Mouse (Mus musculus): ENCODE measurements at regions not wholly inside any gene's neighbourhood (a gene's known extent, or its start where the extent isn't known, plus 50 kb on each side); places are given as distances from the start of the nearest gene placed in this dataset.
A peak's percentile ranks its signal among the peaks of the same experiment; 100 is the strongest.

DNA sequence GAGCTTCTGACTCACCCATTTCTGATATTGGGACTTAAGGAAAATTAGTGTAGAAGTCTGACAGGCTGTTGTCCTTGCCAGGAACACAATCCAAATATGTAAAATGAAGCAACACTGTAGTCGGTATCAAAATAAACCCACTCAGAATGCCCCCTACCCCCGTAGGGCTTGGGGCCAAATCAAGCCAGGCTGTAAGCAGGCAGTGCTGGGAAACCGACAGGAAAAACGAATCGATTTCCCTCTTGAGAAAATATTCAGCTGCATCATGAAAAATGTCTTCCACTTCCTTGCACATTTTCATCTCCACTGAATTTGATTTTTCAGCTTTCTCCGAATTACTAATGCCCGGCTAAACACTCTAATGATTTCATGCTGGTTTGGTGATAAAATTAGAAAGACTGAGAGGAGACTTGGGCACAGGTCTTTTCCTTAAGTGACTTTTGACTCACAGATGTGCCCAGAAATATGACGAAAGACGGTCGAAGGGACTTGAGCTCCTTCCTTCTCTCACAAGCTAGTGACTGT is 485.7 kb downstream of the Fat4 start:
- DNase-seq (ENCODE audit: low spot score) = no peak

GRCm38 (mm10) chr3:39375465-39375864 is 488.7 kb downstream of the Fat4 start:
- no peak for DNase-seq (ENCODE audit: low spot score)

DNA sequence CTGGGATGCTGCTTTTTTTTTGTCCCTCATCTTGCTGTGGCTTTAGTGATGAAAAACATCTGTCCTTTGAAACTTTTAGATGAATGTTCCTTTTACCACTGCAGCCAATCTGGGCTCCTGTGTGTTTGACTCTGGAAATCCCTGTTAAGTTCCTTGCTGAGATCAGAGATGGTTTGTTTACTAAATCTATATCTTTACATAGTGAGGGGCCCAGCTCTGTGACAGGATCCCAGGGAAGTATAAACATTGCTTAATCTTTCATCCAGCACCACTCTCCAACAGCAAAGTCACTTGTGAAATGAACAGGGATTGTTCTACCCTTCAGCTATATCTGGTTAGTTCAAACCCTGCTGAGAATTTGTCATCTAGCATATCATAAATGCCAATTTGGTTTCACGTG is 501.8 kb downstream of the Fat4 start:
- DNase-seq (ENCODE audit: low spot score) = no peak

GRCm38 (mm10) chr3:39390442-39390841 is 503.7 kb downstream of the Fat4 start:
- DNase-seq (ENCODE audit: low spot score) = no peak

DNA sequence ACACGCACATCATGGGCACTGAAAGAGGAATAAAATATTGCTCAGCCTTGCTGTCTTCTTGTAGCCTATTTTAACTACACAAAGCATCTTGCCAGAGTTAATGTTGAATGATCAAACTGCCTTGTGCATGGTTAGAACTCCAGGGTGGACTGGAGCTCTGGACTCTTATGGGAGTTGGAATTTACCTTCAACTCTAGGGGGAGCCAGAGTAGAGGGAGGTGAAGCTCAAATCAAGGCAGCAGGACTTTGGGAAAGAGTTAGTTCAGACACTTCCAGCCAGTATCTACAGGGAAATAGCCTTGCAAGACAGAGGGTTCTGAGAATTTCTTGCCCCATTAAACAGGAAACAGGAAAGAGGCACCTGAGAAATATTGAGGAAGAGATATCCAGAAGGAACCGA is 505.3 kb downstream of the Fat4 start:
- DNase-seq (ENCODE audit: low spot score) = no peak

GRCm38 (mm10) chr3:39396672-39397071 is 509.9 kb downstream of the Fat4 start:
- no peak for DNase-seq (ENCODE audit: low spot score)

- no peak for DNase-seq (ENCODE audit: low spot score)
These were observed 510.5 kb downstream of the Fat4 start for GRCm38 (mm10) chr3:39397255-39397654.

DNA sequence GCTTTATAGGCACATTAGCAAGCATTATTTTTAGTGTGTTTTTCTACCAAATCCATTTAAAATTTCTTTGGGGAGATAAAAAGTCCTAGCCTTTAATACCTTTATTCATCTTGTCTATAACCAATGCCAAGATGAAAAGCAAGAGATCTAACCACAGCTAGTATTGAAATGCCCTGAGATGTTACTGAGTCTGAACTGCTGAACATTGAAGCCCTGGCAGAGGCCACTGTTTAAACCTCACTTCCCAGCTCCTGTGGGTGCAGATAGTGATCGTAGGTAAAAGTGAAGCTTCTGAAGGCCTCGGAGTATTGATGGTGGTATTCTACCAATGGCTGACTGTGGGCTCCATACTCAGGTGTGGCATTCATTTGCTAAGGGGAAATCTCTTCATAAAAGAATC is 510.9 kb downstream of the Fat4 start:
- no peak for DNase-seq (ENCODE audit: low spot score)

DNA sequence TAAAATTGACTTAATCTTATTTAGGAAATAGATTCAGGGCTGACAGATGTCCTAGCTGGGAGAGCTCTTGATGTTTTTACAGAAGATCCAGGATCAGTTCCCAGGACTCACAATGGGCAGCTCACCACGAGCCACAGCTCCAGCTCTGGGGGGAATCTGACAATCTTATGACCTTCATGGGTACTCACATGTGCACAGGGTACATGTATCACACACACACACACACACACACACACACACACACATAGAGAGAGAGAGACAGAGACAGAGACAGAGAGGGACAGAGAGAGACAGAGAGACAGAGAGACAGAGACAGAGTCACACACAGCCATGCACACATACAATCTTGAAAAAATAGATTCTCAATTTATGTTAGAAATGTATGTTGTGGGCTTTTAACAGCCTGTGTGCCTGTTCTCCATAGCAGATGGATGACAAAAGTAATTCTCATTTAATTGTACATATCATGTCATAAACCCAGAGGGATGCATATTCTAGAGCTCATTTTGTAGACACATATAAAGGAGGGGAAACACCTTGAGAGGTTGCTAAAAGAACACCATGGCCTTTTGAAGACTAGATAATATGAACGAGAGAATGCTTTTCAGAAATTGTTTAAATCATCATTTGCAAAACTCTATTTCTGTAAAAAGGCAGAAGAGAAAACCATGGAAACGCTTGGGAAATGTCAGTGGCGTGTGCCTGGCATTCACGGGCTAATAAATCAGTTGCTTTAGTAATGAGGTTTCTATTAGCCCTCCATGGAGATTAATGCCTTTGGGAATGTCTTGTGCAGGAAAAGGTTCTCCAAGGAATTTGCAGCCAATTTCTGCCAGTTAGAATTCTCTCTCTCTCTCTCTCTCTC is 538.3 kb downstream of the Fat4 start:
- DNase-seq (ENCODE audit: low spot score) = no peak

DNA sequence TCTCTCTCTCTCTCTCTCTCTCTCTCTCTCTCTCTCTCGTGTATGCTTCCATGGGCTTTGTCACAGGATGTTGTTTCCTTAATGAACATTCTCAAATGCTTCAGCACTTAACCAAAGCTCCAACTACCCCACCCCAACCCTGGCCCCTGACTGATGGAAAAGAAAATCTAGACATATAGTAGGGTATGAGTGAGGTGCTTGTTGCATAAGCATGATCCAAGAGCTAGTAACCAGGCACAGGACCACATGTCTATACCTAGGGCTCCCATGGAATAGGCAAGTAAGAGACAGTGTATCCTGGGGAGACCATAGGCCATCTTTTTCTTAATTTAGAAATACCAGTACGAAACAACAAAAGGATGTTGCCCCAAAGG is 538.9 kb downstream of the Fat4 start:
- no peak for DNase-seq (ENCODE audit: low spot score)

DNA sequence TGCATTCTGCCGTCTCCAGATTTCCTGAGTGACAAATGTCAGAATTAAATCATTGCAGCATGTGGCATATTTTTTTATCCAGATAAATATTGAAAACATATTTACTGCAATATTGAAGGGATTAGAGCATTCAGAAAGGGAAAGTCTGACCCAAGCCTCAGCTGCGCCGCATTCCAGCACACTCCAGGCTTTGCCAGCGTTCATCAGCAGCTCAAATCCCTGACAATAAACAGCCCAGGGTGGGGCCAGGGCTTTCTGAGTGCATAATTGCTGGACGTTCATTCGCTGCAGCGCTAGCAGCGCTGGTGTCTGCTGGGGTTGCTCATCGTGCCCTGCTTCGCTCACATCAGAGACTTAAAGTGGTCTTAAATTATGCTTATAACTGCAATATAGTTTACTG is 556.6 kb downstream of the Fat4 start:
- no peak for DNase-seq (ENCODE audit: low spot score)

- DNase-seq (ENCODE audit: low spot score) = no peak
These were observed 568.9 kb downstream of the Fat4 start for GRCm38 (mm10) chr3:39455650-39456049.

DNA sequence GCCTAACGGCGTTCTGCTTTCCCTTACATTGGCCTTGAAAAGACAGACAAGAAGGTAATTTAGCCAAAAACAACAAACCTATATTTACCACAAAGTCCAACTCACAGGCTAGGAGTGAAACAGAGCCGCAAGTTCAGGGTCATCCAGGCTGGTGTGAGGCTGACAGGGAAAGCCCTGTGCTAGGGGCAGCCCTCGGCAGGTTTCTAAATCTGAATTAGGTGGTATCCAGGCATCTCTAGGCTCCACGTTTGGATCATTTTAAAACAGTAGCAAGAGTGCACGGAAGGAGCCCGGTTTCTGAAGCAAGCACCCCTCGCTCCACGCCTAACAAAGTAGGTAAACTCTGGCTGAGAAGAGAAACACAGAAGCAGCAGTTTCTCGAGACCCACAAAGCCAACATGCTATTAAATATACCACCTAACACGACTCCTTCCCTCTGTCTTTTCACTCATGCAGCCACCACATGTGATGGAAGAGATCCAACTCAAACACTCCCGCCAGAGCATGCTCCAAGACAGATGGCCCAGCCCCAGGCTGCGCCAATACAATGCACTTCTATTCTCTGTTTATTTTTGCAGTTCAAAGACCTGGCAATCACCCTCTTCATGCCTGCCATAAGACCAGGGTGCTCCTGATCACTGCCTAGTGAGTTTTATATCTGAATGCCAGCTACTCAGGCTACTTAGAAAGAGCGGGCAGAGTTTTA is 573.6 kb downstream of the Fat4 start:
- DNase-seq (ENCODE audit: low spot score) = no peak

- DNase-seq (ENCODE audit: low spot score) = no peak
These were observed 574.8 kb downstream of the Fat4 start for GRCm38 (mm10) chr3:39461561-39461960.

GRCm38 (mm10) chr3:39465811-39466210 is 579.1 kb downstream of the Fat4 start:
- DNase-seq (ENCODE audit: low spot score) = no peak

DNA sequence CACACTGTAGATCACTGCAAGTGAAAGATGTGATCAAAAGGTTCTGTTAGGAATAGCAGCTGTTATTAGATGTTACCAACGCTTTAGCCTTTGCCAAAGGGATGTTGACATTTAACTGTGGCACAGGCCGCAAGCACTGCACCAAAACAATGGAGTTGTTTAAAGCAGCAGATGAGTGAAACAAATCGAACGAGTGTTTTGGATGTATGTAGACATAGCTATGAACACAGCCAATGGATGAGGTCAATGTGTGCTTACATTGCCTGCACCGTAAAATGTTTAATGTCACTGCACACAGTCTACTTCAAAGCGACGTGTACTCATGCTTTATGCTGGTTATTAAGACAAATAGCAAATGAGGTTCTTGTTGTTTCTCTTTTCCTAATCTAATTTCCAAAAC is 602.7 kb downstream of the Fat4 start:
- DNase-seq (ENCODE audit: low spot score) = no peak

DNA sequence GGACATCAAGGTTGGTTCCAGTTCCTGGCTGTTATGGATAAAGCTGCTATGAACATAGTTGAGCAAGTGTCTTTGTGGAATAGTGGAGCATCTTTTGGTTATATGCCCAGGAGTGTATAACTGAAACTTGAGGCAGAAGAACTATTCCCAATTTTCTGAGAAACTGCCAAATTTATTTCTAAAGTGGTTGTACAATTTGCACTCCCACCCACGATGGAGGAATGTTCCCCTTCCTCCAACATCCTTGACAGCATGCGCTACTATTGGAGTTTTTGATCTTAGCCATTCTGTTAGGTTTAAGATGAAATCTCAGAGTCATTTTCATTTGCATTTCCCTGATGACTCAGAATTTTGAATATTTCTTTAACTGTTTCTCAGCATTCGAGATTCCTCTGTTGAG is 607.6 kb downstream of the Fat4 start:
- no peak for DNase-seq (ENCODE audit: low spot score)

DNA sequence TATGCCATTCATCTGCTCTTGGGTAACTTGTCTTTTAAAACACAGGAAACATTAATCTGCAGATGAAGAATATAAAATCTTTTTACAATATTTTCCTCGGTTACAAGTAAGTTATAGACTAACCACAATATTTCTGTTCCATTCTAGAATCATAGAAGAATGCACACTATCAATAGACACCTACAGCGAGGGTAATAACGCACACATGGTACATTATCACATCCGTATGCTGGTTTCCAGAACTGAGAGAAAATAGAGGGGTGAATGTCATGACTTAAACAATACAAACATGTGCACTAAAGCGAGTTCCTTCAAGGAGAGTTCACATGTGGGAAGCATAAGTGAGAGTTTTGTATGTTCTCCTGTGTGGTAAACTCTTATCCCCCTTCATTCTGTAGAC is 641.3 kb downstream of the Fat4 start:
- DNase-seq (ENCODE audit: low spot score) = no peak

- peak; percentile 3 for DNase-seq (ENCODE audit: low spot score)
These were observed 650.8 kb downstream of the Fat4 start for GRCm38 (mm10) chr3:39537515-39537914.

- DNase-seq (ENCODE audit: low spot score) = no peak
These were observed 653.9 kb downstream of the Fat4 start for GRCm38 (mm10) chr3:39540530-39541118.

GRCm38 (mm10) chr3:39559460-39560041 is 672.8 kb downstream of the Fat4 start:
- no peak for DNase-seq (ENCODE audit: low spot score)

DNA sequence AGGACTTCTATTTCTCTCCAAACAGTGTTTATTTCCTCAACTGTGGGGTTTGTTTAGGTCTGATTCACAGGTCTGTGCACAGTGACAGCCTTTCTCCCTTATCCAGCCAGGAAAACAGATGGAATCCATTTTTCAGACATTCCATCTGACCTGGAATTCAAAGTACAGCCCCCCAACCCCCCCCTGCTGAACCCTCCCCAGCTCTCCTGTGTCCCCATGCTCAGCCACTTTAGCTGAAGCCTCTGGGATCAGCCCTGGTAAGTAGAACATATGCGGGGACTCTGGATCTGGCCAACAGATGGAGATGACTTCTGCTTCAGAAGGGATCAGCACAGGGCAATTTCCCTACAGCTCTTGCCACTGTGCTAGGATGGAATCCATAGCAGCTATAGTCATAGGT is 674.2 kb downstream of the Fat4 start:
- DNase-seq (ENCODE audit: low spot score) = no peak
